Mouse (Mus musculus) heart, adult 8-10 months (tissue): ENCODE measurements at regions not wholly inside any gene's neighbourhood (a gene's known extent, or its start where the extent isn't known, plus 50 kb on each side); places are given as distances from the start of the nearest gene placed in this dataset.
A peak's percentile ranks its signal among the peaks of the same experiment; 100 is the strongest.
"Not testable (repeated sequence)": the region's sequence is repeated elsewhere in the genome, so short reads cannot be mapped to it uniquely, and the experiment has no call there.

Source experiments
- DNase-seq: peaks from one replicate; pipeline ENCODE4 v3.0.0; 2022; ENCODE audit warnings: low spot score

DNA sequence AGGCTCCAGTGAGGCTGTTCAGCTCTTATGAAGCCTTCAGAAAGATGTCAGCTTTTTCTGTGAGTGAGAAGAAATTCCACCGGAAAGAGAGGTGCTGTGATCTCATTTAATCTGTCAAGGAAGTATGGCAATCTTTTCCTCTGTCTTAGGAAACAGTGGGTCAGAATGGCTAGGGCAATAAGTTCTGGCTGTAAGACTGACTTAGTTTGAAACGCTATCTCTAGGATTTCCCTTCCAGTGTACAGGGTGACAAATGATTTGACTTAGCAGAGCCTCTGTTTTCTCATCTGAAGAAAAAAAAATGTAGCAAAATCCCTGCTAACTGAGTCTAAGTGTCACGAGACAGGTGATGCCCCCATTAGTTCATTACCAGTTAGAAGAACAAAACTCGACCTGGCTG, 181.1 kb downstream of the Csl start:
- no peak for DNase-seq

DNA sequence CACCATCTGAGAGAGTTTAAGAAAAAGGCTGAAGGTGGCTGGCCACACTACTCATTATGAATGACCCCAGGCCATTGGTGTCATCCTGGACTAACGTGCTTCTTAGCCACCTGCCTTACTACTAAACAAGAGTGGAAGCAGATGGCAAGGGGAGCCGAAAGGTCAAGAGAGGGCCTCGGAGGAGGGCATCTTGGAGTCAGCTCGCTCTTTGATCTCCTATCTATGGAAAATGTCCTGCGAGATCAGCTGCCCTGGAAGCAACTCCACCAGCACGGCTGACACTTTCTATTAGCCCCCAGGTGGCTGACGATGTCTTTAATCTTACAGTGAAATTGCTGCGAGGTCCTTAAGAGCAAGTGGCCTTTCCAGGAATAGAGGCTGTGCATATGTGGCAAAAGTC, 179.3 kb downstream of the Csl start:
- no peak for DNase-seq

DNA sequence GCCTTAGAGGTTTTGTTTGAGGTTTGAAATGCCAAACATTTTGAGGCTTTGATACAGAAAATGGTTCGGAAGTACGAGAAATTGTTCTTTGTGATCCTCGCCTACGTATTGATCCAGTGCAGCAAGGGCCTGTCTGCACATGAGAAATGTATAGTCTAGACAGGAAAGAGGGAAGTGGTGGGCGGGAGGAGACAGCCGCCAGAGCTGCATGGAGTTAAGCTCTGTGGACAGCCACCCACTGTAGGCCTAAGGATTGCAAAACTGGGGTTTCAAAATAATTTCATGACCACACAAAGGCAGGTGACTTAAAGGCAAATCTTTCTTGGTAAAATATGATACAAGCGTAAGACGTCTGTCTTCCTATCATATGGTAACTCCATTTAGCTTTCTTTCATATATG, 178.4 kb downstream of the Csl start:
- no peak for DNase-seq

DNA sequence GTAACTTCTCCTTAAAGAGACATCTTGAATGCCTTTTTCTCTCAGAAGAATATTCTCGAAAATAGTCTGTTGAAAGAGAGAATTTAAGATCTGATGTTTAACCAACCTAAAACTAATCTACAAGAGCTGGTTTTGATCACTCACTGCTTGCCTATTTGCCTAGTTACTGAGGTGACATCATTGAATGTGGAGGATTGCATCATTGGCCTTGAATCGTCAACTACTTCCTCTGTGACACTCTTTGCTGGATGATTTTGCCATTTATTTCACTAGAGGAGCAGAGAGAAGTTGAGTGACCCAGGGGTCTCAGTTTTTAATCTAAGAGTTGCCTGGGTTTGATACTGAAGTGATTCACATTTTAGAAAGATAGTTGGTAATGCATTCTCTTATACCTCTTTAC, 174.6 kb downstream of the Csl start:
- DNase-seq, result no peak

DNA sequence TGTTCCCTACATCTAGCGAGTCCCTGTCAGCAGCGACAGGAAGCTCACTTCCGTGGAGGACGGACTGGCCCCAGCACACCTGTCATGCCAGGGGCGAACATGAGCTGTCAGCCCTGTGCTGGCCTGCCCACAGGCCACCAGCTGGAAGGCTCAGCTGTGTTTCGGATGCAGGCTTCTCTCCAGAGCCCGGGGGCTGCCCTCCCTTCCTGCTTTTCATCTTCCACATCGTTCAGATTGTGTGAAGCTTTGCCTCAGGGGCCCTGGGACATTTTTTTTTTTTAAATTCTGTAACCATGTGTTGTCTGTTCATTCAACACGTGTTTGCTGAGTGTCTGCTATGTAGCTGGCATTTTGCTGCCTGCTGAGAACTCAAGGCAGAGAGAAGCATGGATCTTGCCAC, 167.2 kb downstream of the Csl start:
- no peak for DNase-seq

DNA sequence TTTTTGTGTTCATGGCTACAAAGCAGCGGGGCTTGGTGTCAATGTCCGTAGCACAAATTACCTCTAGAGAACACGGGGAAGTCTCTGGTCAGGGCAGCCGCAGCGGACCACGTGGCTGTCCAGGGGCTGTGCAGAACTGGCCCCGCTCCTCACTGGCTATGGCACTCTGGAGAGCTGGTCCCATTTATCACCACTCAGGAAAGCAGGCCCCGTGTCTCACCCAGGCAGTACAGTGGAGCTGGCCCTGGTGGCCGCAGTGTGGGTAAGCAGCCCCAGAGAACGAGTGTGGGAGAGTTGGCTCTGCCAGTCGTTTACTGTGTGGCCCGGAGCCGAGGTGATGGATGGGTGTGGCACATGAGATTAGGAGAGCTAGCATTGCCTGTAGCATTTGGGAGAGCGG, 163.8 kb downstream of the Csl start:
- no peak for DNase-seq

DNA sequence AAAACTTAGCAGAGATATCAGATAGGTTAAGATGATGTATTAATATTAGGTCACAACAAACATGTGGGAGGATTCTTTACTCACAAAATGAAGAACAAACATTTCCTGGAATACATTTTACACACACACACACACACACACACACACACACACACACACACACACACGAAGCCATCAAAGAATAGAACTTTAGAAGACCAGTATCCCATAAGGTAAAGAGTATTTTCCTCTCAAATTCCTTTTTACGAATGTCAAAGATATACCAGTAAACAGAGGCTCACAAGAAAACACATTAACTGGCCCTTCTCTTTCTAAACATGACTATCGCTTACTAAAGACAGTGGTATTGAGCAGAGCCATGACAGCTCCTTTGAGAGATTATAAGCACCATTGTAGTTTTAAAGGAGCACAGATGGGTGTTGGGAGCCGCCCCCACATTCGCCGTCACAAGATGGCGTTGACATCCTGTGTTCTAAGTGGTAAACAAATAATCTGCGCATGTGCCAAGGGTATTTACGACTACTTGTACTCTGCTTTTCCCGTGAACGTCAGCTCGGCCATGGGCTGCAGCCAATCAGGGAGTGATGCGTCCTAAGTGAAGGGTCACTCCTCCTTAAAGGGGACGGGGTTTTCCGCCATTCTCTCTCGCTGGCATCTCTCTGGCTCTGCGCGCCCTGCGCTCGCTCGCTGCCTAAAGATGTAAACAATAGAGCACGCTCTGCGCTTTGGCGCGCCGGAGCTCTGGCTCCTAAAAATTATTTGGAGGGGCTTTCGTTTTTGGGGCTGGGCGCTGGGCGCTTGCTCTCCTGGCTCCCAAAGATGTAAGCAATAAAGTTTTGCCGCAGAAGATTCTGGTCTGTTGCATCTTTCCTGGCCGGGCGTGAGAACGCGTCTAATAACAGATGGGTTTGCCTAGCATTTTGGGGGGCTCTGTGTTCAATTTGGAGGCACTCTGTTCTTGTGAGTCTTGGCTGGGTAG, 160.0 kb downstream of the Csl start:
- not testable (repeated sequence) for DNase-seq

DNA sequence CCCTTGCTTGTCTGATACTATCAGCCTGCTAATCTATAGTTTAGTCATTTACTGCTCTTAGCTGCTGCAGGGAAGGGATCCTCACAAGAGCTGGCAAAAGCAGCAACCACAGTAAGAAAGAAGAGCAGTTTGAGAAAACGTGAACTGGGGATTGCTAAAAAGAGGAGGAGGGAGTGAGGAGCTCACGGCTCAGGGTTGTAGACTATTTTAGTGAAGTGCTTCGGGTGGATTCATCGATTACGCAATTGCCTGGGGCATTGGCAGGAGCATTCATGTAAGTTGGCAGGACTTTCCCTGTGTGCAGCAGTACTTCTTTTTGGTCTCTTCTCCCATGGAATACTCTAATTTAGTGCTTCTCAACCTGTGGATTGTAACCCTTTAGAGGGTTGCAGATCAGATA, 157.1 kb downstream of the Csl start:
- DNase-seq, result no peak

DNA sequence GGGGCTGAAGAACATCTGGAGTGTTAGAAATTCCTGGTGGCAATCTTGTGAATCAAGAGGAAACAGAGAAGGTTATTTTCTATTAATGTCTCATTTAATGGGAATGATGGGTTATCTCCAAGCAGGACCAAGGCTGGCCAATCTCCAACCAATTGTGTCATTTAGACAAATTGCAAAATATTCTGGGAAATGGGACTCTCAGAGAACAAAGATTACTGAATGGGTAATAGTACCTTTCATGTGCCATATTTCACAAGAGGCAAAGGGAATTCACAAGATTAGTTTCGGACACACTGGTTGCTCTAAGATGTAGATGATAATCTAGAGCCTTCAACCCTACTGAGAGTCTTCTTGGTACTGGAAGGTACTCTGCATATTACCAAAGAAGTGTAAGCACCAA, 155.3 kb downstream of the Csl start:
- no peak for DNase-seq

DNA sequence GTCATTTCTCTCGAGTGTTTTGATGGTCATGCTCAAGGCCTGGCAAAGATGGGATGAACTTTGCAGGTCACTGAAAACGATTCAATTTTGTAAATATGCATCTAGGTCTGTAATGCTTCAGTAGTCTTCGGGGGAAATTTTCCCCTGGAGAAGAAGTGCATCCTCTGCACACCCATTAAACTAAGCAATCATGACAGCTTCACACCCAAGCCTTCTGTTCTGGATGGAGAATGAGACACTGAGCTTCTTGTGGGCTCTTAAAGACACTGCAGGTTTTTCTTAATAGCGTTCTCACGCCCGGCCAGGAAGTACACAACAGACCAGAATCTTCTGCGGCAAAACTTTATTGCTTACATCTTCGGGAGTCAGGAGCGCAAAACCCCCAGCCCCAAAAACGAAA, 151.0 kb downstream of the Csl start:
- DNase-seq, result no peak

DNA sequence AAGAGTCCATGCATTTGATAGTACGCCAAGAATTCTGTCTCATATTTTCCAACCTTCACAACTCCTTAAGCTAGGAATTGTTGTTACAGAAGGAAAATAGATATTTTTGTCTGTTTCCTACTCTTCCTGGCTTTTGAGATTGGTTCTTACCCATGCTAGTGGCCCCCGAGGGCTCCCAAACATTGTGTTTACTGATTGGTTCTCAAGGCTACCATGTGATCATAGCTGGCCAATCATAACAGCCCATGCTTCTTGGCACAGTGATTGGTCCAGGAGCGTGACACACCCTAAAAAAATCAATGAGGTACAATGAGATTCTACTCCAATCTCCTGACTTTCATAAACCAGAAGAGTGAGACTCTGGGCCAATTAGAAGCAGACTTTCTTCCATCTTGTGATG, 150.0 kb downstream of the Csl start:
- DNase-seq, result no peak

DNA sequence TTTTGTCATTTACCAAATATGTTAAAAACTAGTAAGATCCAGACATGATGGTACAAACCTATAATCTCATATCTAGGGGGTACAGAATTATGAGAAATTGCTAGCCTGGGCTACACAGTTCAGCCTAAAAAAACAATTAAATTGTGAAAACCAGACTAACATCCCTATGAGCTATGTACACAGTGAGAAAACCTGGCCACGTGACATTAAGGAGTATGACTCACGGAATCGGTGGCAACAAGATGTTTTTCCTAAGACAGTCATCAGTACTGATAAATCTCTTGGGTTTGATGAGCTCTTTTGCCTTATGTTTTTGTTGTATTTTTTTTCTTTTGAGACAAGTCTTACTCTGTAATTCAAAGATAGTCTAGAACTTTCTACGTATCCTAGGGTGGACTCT, 148.6 kb downstream of the Csl start:
- no peak for DNase-seq

DNA sequence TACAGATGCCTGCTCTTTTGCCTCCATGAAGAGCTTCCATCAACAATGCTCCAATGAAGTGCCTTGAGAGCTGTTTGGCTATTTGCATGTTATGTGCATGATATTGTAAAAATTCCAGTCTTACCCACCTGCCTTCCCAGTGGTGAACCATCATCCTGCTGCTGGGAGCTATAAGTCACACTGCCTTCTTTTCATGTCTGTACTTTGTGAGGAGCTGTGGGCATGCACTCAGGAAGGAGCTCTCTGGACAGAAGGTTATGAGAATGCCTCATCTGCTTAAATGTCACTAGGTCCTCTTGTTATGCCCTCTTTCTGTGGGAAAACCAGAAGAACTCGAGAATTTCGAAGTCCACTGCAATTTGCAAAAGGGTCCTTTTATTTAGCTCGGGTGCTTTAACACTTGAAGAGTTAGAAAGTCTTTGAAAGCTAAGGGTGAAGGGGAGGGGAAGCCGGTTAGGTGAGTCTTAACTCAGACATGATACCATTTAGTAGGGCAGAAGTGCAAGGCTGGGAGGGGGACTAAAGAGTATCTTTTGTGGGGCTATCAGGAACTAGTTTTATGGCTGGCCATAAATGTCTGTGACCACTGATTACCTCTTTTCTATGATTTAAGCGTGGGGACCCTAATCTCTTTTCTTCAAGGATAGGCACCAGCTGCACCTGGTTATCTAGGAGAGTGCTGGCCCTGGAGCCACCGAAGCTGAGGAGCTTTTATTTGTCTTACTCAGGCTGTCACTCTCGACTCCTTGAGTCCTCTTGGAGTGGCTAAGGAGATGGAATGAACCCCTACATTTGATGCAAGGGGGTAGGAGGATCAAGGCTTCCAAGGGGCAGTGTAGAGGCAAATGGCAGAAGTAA, 144.8 kb downstream of the Csl start:
- DNase-seq, result no peak

DNA sequence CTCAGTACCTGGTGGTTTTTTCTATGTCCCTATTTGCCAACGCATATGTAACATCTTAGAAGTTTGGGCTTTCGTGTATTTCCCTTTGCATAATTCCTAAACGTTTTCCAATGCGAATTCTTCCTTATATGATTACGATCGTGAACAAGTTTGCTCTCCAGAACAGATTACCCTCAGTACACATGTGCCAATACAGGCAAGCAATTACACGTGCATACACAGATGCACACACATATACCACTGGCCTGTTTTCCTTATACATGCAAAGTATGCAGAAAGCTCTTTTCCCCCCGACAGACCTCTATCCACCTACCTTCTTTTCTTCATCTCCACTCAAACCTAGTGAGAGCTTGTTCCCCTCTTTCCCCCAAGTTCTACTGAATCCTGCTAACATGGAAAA, 144.1 kb downstream of the Csl start:
- DNase-seq, result no peak

DNA sequence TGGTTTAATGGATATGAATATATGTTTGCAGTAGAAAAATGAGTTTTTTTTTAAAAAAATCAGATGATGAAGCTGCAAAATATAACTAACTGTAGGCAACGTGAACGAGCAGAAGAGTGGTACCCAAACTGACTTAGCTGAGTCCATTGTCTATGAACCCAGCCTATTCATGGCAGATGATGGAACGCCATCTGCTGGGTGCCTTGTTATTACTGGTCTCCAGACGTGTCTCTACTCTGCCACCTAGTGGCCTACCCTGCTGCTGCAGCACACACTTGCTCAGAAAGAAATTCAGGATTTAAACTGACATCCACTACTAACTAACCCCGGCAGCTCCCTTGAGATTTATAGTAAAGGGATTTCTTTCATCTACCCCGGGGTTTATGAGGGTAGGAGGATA, 143.7 kb downstream of the Csl start:
- peak; percentile 83 for DNase-seq

DNA sequence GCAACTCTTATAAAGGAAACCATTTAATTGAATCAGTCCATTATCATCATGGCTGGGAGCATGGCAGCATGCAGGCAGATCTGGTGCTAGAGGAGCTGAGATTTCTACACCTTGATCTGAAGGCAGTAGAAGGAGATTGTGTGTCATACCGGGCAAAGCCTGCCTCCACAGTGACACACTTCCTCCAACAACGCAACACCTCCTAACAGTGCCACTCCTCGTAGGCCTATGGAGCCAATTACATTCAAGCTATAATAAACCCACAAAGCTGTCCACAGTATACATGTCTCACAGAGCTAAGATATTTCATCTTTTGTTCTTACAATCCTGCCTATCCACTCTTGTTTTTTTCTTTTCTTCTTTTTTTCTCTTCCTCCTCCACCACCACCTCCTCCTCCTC, 141.8 kb downstream of the Csl start:
- no peak for DNase-seq

DNA sequence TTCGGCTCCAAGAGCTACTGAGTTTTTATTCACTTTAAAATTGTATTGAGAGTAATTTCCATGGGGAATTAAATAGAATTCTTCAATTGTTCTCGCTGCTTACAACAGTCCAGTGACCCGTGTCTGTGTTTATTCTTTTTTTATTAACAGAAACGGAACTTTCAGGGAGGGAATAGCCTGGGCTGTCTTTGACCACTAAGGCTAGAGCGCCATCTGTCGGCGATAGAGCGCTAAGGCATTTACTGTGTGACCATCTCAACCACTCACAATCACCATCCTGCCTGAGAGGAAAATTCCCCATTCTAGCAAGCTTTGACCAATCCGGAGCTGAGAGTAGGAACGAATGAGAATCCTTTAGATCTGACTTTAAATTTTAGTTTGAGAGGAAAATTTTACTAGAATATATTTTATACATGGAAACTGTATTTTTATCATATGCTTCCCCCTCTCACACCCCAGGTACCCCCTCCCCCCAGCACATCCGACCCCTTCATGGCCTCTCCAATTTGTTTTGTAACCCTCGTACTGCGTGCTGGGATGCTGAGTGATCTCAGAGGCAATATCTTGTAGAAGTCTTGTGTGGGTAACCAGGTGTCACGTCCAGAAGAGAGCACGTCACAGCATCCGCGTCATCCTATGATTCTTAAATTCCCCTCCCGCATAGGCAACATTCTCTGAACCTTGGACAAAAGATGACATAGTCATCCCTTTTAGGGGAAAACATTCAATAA, 139.9 kb downstream of the Csl start:
- DNase-seq, result peak; percentile 71

DNA sequence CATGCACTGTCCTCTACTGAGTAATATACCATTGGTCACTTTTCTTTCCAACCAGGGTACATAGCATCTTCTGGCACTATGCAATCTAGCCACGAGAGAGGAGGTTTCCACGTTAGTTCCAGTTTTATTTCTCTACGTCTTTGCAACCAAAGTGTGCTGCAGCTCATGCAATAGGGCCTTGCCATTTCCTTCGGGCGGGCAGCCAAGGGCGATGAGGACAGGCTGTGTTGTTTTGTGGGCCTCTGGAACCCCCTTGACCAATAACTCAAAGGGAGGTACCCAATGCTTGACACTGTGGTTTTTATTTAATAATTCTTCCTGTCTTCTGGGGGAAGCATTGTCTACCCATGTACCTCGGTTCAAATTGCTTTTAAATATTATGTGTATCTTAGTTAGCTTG, 139.0 kb downstream of the Csl start:
- no peak for DNase-seq

DNA sequence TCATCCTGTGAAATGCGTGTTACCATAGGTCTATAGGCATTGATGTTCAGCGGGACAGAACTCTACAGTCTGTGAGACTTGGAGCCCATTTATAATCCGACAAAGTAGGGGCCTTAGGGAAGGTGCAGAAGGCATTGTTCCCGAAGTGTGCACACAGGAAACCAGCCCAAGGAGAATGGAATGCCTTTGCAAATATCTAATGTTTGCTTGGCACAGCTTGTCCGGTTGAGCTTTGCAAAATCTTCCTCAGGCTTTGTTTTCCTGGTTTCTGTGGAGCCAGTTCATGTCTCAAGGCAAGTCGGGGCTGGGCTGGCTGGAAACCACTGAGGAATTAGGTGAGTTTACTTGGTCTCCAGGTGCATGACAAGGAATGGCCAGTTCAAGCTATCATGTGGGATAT, 132.1 kb downstream of the Csl start:
- no peak for DNase-seq

DNA sequence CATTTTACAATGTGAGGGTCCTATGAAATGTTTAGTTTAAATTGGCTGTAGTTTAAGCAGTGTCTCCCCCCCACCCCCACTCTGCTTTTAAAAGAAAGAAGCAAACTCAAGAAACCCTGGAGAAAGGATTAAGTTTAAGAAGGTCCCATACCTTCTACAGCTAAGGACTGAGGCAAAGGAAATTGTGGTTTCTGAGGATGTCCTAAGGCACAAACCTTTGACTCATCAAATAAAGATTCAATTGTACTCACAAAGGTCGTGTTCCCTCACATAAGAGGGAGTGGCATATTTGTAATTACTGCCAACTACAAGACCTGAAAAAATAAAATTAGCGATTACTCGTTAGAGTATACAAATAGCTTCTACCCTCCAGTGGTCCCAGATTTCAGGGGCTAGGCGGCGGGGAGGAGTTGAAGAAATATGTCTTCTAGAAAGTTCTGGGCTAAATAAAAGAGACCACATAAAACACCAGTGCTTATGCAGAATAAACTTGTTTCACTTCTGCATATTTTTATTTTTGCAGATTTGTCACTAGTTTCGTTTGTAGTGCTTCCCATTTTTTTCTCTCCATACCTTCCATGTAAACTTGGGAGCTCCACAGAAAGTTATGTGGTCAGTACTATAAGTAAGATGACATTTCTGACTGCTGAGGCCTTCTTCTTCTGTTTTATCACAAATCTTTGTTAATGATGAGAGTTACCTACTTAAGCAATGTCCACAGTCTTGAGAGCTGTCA, 127.0 kb downstream of the Csl start:
- DNase-seq, result no peak

DNA sequence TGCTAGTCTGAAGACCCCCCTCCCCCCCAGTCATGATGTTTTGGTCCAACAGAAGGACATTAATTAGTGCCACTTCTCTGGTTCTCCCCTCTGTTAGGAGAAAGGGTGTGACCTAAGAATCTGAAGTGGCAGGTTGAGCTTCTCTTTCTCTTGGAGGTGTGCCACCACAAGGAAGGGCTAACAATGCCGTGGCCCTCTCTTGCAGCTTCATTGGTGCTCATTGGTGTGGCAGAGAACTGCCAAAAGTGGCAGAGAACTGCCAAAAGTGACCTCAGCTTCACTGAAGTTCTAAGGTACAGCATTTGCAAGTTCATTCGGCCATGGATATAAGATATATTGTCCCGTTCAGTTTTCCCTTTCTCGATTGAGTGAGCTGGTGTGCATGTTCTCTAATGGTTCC, 123.7 kb downstream of the Csl start:
- no peak for DNase-seq

DNA sequence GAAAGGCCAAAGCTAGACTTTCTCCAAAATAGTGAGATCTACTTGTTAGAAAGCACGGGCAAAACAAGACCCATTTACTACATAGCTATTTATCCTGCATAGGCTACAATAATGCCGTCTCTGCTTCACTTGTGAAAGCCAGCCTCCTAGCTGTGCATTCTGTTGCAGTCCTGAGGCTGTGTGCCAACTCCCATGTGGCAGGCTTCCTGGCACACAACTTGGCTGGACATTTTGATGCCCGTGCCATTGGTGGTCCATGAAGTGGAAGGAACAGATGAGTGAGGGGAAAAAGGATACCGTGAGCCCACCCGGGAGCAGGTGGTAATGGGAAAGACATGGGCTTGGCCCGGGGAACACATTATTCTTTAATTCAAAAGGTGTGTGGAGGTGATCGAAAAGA, 120.4 kb downstream of the Csl start:
- no peak for DNase-seq
